Mouse (Mus musculus) heart, postnatal 36 days (tissue): ENCODE measurements at regions not wholly inside any gene's neighbourhood (a gene's known extent, or its start where the extent isn't known, plus 50 kb on each side); places are given as distances from the start of the nearest gene placed in this dataset.

ENCODE experiments used
- DNase-seq, 2 experiments: peaks; one replicate each; pipeline ENCODE4 v3.0.0; 2021 to 2022
- intact Hi-C: fragments of 180-260 bp; cut with DNase I; formaldehyde crosslinking; loops from one replicate; pipeline ENCODE4 v1.15.1; 2025

GRCm38 (mm10) chr4:55722388-55722787 lies 190.1 kb upstream of the Klf4 start:
- no peak for DNase-seq
- intact Hi-C loops, result no loop called here

- DNase-seq, result peak in 1 of 2 experiments; percentile 24
Observed at GRCm38 (mm10) chr4:55721834-55722233, 189.6 kb upstream of the Klf4 start.

GRCm38 (mm10) chr4:55718438-55718837 lies 186.2 kb upstream of the Klf4 start:
- intact Hi-C loops, result no loop called here
- DNase-seq, result peak; percentile 27 to 63

More at GRCm38 (mm10) chr4:55721834-55722233, 189.6 kb upstream of the Klf4 start:
- intact Hi-C loops, result no loop called here

GRCm38 (mm10) chr4:55716161-55716651 lies 183.9 kb upstream of the Klf4 start:
- intact Hi-C loops, result no loop called here
- peak; percentile 40 to 61 for DNase-seq

- intact Hi-C loops, result no loop called here
- DNase-seq, result no peak
Observed at GRCm38 (mm10) chr4:55711500-55712341, 179.5 kb upstream of the Klf4 start.

- intact Hi-C loops, result loop anchor here (1.0 kb wide), 1 partner anchor 31 kb away; no protein-coding TSS in a partner anchor
- DNase-seq, result no peak
Observed at GRCm38 (mm10) chr4:55710476-55710875, 178.2 kb upstream of the Klf4 start.

GRCm38 (mm10) chr4:55708808-55709207 lies 176.5 kb upstream of the Klf4 start:
- DNase-seq, result no peak
- intact Hi-C loops, result no loop called here

- no peak for DNase-seq
- intact Hi-C loops, result no loop called here
Observed at GRCm38 (mm10) chr4:55707916-55708315, 175.7 kb upstream of the Klf4 start.

GRCm38 (mm10) chr4:55704921-55705320 lies 172.7 kb upstream of the Klf4 start:
- intact Hi-C loops, result no loop called here
- no peak for DNase-seq

- DNase-seq, result no peak
- intact Hi-C loops, result no loop called here
Observed at GRCm38 (mm10) chr4:55703346-55703916, 171.2 kb upstream of the Klf4 start.

- intact Hi-C loops, result no loop called here
- no peak for DNase-seq
Observed at GRCm38 (mm10) chr4:55701334-55701733, 169.1 kb upstream of the Klf4 start.

GRCm38 (mm10) chr4:55699917-55700316 lies 167.7 kb upstream of the Klf4 start:
- intact Hi-C loops, result no loop called here
- DNase-seq, result no peak

GRCm38 (mm10) chr4:55699161-55699560 lies 166.9 kb upstream of the Klf4 start:
- intact Hi-C loops, result no loop called here
- no peak for DNase-seq

- DNase-seq, result no peak
- intact Hi-C loops, result no loop called here
Observed at GRCm38 (mm10) chr4:55697108-55697507, 164.8 kb upstream of the Klf4 start.

GRCm38 (mm10) chr4:55696428-55696827 lies 164.2 kb upstream of the Klf4 start:
- intact Hi-C loops, result no loop called here
- DNase-seq, result no peak

GRCm38 (mm10) chr4:55695246-55695645 lies 163.0 kb upstream of the Klf4 start:
- intact Hi-C loops, result no loop called here
- DNase-seq, result no peak

- intact Hi-C loops, result loop anchor here (2.0 kb wide), 1 partner anchor 17 kb away; no protein-coding TSS in a partner anchor
- DNase-seq, result peak; percentile 18 to 41
Observed at GRCm38 (mm10) chr4:55689479-55689878, 157.2 kb upstream of the Klf4 start.

- intact Hi-C loops, result no loop called here
- DNase-seq, result no peak
Observed at GRCm38 (mm10) chr4:55686771-55687170, 154.5 kb upstream of the Klf4 start.

GRCm38 (mm10) chr4:55672288-55672687 lies 140.0 kb upstream of the Klf4 start:
- intact Hi-C loops, result loop anchor here (2.0 kb wide), 1 partner anchor 17 kb away; no protein-coding TSS in a partner anchor
- DNase-seq, result peak; percentile 32 to 38

- intact Hi-C loops, result no loop called here
- no peak for DNase-seq
Observed at GRCm38 (mm10) chr4:55670258-55670657, 138.0 kb upstream of the Klf4 start.

GRCm38 (mm10) chr4:55664822-55665221 lies 132.6 kb upstream of the Klf4 start:
- intact Hi-C loops, result no loop called here
- DNase-seq, result no peak

GRCm38 (mm10) chr4:55663856-55664255 lies 131.6 kb upstream of the Klf4 start:
- intact Hi-C loops, result no loop called here
- DNase-seq, result no peak
